Mouse (Mus musculus): ENCODE results near the gene Cox17.
"Not testable (repeated sequence)": the region's sequence is repeated elsewhere in the genome, so short reads cannot be mapped to it uniquely, and the experiment has no call there.

DNA sequence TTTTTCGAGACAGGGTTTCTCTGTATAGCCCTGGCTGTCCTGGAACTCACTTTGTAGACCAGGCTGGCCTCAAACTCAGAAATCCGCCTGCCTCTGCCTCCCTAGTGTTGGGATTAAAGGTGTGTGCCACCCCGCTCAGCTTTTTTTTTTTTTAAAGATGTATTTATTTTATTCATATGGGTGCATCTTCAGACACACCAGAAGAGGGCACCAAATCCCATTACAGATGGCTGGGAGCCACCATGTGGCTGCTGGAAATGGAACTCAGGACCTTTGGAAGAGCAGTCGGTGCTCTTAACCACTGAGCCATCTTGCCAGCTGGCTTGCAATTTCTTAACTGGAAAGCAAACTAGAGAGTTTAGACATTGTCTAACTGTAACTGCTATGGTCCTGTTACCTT lies 8.7 kb upstream of the Cox17 start:
- not testable (repeated sequence) for TF ChIP-seq POLR2A (IDR thresholded peaks at IDR 0.05; ENCODE audit: low read depth, low read length)
- peak; percentile 21; the same call in 1 of the 2 replicates for TF ChIP-seq CTCF (IDR thresholded peaks at IDR 0.05; ENCODE audit: extremely low read depth, insufficient read length, insufficient replicate concordance, low read depth, low read length)

Measured in small intestine, adult 2 months (tissue).